Mouse (Mus musculus) erythroid progenitor cell, adult 5-6 weeks (primary cell): ENCODE measurements around the gene AA467197. TPM values are rescaled to one million over a fixed set of nuclear protein-coding genes. Genes with fewer than 3 reads are reported as not detected.
A peak's percentile ranks its signal among the peaks of the same experiment; 100 is the strongest.

Experiments used
- ATAC-seq: replicated peaks from 2 replicates; pipeline ENCODE4 v1.8.0; 2016; ENCODE audit warnings: moderate number of reproducible peaks, mild to moderate bottlenecking, moderate TSS enrichment, inconsistent platforms; ENCODE audit not compliant: poor library complexity, low FRiP score, severe bottlenecking
- total RNA-seq, 2 experiments: library from RNA; stranded (forward) in 1 of 2; stranded (reverse) in 1 of 2; fragments of 150-400 nt in 1 of 2; fragments of 186-747, 209-891 nt in 1 of 2; gene quantifications; 2 replicates each; pipeline versions ENCODE4 v1.2.3 to v1.2.4; 2015 to 2017; ENCODE audit warnings: low replicate concordance in 2 of 2

Gene AA467197
- total RNA-seq, 2 experiments from 2014 or later, result 13.4 to 14.6 TPM

DNA sequence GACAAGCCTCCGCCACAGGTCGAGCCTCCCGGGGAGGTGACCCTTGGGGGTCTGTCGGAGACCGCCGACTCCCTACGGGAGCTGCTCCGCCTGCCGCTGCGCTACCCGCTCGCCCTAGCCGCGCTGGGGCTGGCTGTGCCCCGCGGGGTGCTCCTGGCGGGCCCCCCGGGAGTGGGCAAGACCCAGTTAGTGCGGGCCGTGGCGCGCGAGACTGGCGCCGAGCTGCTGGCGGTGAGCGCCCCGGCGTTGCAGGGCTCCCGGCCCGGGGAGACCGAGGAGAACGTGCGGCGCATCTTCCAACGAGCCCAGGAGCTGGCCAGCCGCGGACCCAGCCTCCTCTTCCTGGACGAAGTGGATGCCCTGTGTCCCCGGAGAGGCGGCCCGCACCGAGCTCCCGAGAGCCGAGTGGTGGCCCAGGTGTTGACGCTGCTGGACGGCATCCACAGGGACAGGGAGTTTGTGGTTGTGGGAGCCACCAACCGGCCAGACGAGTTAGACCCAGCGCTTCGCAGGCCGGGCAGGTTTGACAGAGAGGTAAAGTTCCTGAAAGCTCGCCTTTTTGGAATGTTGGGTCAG lies 5.5 kb upstream of the AA467197 start:
- ATAC-seq, result peak; percentile 25; the same call in 1 of the 2 replicates

DNA sequence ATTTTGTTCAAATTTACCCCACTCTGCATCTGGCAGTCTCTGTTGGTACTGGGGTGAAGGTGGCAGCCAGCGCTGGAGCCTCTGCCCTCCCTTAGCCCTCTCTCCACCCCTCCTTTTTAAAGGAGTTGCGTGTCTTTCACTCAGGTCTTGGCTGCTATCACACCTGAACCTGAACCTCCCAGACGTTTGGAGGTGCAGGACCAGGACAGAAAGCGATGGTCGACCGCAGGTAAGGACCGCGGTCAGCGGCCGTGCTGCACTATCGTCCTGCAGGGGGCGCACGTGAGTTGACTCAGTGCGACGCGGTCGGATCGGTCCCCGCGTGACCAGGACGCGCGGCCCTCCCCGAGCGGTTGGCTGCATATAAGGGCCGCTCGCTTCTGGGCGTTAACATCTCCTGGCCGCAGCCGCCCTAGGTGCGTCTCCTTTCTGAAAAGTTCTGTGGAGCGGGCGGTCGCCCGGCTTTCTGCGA lies 776 bp downstream of the AA467197 start:
- peak; percentile 76 for ATAC-seq

DNA sequence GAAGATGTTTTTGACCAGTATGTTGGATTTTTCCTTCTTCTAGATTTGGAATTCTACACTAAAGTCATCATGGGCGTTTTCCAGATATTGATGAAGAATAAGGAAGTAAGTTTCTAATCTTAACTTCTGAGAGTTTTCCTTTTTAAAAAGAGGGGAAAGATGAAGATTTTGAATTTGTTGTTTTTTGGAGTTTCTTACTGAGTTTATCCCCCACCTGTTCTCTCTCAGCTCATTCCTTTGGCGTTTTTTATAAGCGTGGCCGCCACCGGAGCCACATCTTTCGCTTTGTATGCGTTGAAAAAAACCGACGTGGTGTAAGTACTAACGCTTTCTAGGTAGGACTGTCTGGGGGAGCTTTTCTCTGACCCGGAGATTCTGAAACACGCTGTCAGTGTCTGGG lies 1.2 kb downstream of the AA467197 start:
- ATAC-seq, result no peak

DNA sequence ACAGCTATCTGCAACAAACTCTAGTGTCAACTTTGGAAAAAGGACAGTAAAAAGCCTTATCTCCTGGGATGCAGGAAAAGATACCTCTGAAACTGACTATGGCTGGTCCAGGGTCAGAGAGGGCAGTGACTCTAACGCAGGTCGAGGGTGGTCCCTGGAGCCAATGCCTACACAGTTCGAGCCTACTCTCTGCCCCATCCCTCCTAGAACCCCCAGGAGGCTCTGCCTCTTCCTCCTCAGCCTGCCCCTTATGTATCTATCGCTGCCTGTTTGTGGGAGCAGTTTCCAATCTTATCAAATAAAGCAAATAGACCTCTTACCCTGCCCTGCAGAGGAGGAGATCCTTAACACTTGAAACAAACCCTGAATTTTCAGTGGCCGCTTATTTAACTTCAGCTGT lies 1.9 kb downstream of the AA467197 start:
- ATAC-seq, result no peak

DNA sequence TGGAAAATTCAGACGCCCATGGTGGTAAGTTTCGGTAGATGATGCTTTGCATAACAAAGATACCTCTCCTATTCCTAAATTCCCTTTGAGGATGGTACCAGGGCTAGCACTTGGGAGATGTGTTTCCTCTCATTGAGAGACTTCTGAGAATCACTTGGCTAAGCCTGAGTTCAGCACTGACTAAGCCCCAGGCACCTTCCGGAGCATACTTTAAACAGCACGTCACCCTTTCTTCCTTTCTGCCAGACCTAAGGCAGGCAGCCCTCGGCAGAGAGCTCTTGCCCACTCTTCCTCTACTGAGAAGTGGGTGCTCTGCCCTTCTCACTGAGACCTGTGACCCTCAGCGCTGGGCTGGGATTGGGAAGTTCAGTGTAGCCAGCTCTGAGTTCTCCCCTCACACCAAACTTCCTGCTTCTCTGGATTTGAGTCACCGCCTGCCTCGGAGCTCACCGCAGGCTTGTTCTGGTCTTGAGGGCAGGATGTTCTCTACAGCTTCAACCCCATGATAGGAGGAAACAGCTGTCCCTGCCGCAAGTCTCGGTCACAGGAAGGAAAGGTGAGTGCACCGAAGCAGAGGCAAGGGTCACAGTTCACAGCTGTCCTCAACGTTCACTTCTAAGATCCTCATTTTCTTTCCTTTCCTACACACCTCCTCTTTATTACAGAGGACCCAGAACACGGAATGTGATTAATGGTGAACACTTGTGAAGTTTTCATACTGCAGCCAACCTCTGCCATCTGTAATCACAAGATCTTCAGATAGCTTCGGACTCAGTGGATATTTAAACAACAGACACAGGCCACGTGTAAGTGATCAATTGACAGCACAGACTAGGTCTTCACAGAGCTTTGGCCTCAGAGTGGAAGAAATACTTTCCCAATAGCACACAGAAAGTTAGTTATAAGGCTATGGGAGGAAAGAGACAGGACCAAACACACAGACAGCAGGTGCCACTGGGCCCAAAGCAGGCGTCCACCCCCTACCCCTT lies 15.6 kb downstream of the AA467197 start:
- ATAC-seq, result no peak

DNA sequence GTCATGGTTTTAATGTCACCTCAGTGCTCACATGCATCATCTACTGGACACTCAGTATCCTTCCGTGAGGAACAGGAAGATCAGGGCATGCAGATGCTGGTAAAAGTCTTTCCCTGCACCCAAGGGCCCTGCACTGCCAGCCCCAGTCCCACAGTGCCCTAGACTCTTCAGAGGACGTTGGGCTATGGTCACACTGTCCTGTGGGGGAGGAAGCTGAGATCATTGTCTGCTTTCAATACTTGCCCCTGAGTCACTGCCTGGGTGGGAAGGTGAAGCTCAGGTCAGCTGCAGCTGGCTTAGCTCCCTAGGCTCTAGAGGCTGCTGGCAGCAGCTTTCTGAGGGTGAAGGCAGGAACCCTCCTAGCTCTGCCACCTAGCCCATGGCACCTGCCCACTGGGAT lies 19.3 kb downstream of the AA467197 start:
- no peak for ATAC-seq

DNA sequence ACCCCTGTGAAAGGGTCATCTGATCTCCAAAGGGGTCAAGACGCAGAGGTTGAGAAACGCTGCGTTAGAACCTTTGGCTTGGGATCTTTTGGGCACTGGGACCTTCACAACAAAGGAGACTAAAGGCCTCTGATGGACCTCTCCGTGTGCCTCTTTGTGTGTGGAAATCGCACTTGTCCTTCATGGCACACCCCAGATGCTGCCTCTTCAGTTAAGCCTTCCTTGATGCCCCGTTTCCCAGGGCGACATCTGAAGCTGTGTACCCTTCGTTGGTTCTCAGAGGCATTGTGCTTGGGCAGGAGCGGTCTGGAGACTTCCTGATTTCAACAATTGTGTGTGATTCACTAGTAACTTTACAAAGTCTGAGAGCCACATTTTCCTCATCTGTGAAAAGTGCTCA lies 20.0 kb downstream of the AA467197 start:
- ATAC-seq, result no peak

DNA sequence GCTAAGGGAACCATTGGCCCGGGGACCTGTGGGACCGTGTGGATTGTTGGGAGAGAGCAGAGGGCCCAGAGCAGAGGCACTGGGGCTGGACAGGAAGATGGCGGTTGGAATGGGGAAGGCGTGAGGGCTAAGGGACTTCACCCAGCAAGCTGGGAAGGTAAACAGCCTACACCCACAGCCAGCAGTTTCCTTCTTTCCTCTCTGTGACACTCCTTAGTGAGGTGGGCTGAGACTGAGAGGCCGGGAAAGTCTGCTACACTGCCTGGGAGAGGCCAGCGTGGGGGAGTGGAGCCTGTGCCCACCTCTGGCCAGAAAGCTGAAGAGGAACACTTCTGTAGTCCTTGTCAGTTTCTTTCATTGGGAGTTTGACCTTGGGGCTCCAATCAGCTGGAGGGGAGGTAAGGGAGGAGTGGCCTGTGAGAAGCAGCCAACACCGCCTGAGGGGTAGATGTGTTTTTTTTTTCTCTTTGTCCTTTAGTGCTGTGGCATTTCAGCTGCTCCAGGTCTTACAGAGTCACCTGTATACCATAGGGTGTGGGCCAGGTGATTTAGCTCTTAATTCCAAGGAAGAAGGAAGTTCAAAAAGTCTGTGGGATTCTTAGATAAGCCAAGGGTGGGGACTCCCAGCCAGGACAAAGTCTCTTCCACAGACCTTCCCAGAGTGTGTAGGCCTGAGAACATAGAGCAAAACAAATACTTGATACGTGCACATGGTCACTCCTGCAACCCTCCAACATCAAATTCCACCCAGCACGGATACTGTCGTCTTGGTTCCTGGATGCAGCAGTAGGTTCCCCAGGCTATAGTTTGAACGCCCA lies 21.1 kb downstream of the AA467197 start:
- ATAC-seq, result no peak

DNA sequence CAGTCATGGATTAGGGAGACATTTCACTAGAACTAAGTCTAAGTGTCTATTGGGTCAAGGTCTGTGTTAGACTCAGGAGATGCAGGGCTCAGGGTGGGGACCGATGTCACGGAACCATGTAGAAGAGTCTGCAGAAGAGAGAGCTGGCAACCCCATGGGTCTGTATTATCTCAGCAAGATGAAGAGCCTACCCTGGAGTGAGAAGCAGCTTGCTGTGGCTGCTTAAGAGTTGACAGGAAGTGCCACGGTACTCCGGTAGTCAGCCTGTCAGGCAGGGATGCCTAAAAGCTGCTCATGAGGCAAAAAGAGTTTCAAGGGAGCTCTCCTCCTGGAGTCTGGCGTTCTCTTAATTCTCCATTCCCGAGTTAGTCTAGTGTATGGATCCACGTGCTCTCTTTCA lies 23.0 kb downstream of the AA467197 start:
- no peak for ATAC-seq

DNA sequence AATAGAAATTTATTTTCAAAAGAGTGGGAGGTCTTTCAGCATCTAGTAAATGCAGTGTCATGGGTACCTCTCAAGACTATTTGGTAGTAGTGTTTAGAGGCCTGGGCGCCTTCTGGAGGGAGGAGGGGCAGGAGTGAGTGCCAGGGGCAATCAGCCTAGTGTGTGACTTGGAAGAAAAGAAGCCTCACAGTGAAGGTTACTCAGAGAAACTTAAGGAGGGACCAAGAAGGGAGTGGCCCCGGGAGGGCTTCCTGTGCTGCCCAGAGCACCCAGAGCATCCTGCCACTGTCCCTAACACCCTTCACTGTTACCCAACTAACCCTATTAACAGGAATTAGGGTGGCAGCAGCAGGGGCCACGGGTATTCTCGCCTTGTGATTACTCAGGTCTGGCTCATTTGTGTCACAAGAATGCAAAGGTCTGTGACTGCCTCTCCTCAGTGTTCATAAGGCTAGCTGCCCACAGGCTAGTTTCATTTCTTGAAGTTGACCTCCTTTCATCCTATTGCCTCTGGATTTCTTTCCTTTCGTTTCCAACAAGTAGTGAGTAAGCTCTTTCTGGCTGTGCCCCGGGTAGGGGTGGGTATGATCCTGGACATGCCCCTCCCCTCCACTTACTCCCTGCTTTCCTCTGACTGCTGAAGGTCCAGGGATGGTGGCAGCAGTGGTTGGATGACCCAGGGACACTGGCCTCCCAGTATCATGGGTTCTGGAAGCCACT lies 28.6 kb downstream of the AA467197 start:
- no peak for ATAC-seq

DNA sequence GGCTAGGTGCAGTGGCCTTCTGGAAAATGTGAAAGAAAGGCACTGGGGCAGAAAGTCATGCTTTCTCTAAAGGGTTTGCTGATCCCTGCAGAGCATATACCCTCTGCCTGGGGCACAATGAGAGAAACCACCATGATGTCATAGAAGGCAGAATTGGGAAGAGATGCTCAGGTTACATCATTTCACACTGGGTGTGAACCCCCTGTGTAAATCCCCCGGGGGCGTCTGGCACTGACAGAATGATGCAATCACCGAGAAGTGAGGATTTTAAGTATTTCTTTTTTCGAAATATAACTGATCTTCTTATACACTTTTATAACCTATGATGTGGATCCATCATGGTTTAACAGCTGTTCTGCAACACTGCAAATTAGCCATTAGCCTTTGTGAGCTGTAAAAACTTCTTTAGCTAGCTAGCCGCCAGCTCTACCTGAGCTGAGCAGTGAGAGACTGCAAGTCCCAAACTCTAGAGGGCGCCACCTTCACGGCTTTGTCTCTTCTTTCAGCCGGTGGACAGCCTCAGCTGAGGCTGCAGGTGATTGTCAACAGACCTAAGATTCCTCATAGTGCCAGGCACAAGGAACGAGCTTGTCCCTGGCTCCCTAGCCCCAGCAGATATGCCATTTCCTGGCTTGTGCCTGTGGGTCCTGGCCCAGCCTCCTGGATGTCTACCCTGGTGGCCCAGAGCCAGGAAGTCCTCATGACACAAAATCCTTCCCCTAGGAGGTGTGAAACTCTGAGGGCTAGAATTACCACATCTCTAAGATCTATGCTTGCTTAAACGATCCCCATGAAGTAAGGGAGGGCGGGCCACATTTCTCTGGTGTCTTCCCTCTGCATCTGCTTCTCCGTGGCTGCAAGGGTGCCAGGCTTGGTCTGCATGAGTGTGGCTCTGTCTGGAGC lies 29.4 kb downstream of the AA467197 start:
- no peak for ATAC-seq

DNA sequence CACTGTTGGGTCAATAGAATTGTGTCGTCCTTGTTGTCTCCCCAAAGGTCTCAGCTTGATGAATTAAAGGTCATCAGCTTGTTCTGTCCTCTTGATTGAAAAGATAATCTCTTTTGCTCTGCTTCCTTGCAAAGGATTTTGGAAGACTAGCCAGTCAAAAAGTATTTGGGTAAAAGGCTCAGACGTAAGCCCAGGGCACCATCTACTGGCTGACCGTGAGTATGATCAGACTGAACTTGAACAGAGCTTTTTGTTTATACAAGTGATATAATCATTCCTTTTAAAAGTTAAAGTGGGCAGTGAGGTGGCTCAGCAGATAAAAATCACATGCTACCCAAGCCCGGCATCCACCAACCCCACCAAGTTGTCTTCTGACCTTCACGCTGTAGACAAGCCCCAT lies 31.1 kb downstream of the AA467197 start:
- no peak for ATAC-seq

DNA sequence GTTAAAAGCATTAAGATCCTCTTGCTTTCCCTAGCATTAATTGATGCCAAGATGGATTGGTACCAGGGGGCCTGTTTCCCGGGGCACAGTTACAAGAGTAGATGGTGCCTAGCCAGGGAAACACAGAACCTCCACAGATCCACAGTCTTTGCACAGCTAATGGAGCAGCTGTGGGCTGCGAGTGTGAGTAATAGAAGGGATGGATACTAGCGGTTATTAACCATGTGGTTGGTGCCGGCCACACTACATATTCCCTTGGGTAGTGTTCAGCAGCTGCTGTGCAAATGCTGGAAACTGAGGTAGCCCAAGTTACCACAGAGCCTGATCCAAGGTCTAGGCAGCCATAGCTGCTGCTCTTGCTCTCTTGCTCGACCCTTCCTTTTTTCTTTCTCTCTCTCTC lies 34.9 kb downstream of the AA467197 start:
- no peak for ATAC-seq

DNA sequence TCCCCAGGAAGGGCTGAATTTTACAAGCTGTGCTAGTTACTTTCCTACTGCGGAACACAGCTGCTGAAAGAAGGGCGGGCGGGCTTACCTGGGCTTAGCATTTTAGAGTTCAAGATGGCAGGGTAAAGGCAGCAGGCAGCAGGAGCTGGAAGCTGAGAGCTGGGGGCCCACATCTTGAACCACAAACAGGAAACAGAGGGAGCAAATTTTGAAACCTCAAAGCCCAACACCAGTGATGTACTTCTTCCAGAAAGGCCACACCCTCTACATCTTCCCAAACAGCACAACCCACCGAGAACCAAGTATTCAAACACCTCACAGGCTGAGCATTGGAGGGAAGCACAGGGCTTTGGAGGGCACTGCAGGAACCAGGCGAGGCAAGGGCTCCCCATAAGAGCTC lies 36.1 kb downstream of the AA467197 start:
- ATAC-seq, result no peak

DNA sequence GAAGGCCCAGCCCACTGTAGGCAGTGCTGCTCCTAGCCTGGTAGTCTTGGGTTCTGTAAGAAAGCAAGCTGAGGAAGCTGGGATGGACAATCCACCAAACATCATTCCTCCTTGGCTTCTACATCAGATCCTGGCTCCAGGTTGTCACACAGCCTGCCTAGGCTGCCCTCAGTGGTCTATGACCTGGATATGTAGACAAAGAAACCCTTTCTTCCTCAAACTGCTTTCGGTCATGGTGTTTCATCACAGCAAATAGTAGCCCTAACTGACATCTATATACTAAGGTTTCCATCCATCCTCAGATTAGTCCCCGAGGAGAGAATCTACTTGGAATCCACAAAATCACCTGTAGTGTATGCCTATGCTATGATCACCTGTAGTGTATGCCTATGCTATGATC lies 38.3 kb downstream of the AA467197 start:
- ATAC-seq, result no peak

DNA sequence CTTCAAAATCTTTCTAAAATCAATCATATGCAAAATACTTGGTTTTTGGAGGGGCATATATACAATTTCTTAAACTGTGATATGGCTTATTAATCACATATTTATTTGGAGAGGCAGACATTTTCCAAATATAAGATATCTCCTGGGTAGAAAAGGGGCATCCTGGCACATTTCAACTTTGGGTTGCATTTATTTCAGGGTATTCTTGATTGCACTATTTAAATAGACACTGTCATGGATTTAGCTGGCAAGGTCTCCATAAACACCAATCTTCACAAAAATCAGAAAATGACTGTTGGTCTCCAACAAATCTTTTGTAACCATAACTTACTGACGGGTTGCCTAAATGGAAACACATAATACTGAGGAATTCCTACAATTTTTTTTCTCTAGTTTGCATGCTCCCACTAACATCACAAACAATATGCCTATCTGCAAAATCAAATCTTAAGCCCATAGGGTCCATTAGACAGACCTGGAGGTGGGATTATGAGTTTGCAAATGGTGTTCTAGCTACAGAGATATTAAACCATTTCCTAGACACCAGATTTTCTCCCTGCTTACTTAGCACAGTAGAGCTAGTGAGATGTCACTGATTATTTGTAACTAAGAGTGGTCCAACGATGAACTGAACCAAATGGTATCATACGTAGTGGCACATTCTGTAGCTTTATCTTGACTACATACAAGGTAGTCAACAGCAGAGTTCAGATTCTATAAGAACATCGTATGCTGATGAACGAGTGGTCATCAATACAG lies 44.8 kb downstream of the AA467197 start:
- peak; percentile 30; the same call in 1 of the 2 replicates for ATAC-seq

DNA sequence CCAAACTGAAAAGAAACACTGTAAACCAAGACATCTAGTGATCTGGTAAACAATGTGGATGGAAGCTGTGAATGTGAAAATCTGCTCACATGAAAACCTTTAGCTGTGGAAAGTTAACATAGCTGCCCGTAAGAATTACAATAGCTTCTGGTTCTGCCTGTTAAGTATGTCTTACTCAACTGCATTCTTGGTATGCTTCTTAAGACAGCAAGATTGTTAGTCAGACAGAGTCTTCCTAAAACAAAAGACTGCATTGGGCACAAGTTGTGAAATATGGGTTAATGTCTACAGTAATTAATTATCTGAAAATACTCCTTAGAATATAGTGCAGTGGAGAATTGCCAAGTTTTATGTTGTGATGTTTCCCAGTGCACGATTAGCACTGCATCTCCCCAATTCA lies 45.7 kb downstream of the AA467197 start:
- no peak for ATAC-seq

DNA sequence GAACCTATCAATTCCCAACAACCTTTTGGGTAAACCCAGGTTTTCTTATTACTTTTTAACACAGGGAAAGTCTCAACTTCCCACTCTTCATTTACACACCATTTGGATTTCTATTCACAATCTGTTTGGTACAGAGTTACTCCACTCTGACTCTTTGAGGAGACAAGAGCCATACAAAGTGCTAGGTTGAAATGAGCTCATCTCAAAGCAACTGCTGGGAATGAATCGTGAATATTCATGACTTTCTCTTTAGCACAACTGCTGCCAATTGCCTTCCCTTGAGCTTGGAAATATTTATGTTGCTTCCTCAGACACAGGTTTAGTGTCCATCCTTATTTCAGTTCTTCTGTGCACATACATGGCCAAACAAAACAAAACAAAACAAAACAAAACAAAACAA lies 46.9 kb downstream of the AA467197 start:
- ATAC-seq, result no peak
